Mouse (Mus musculus): ENCODE data around the gene Rnf222. TPM values are rescaled to one million over a fixed set of nuclear protein-coding genes. Genes with fewer than 3 reads are reported as not detected.

Rnf222 gene
- total and polyA plus RNA-seq, 2 experiments from 2014 or later = 0.24 TPM; not detected in 1

DNA sequence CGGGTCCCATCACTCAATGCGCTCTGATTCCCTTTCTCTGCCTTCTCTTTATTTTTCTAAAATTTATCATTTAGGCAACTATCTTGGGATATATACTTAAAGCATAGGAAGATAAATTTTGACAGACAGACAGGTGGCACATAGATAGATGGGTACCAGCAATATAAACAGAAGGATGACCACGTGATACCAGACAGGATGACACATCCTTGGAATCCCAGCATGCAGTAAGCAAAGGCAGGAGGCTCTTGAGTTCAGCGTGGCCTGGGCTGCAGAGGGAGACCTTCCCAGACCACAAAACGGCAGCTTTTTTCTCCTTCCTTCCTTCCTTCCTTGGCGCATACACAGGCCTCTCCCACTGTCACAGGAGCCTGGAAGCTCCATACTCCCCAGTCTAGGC is 9.5 kb downstream of the Rnf222 start:
- Histone ChIP-seq H3K27me3 (ENCODE audit: insufficient read depth, low read length) (no peaks in the 10 kb centered on the region), H3K4me1 (ENCODE audit: insufficient read depth) (no peaks in the 10 kb centered on the region), H3K27ac (ENCODE audit: low read depth, low read length) (no peak overlapping the region), H3K4me3 (ENCODE audit: low read depth, low read length) (no peak overlapping the region), H3K9me3 (ENCODE audit: low read length) (no peaks in the 10 kb centered on the region), H3K9ac (no peak overlapping the region), H3K4me2 (ENCODE audit: low read depth) (no peak overlapping the region), H3K36me3 (ENCODE audit: insufficient read depth) (no peaks in the 10 kb centered on the region)
- TF ChIP-seq CTCF (IDR thresholded peaks at IDR 0.05; ENCODE audit: low read depth) = no peak
- 66% methylated on average over 6 of the region's 6 CpGs for WGBS
- ATAC-seq = no peak
- DNase-seq = no peak

DNA sequence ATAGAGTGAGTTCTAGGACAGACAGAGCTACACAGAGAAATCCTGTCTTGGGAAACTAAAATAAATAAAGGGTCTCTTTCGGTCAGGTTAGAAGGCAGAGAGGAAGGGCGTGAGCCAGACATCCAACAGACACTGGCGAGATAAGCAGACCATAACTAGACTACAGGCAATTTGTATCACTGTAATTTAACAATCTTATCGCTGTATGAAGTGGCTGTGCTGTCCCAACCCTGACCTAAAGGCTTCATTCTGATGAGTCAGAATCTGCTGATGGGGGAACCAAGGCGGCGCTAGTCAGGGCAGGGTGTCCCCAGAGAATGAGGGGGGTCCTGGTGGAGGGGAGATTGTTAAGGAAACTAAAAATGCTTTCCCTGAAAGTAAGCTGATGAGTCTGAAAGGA is 10.4 kb downstream of the Rnf222 start:
- H3K4me2 ChIP-seq (ENCODE audit: low read depth) = no peak overlapping the region
- ATAC-seq = no peak
- TF ChIP-seq CTCF (IDR thresholded peaks at IDR 0.05; ENCODE audit: low read depth) = no peak
- H3K27me3 ChIP-seq (ENCODE audit: insufficient read depth, low read length) = no peaks in the 10 kb centered on the region
- no peaks in the 10 kb centered on the region for H3K4me1 ChIP-seq (ENCODE audit: insufficient read depth)
- 88% methylated on average over 6 of the region's 6 CpGs for WGBS
- no peak overlapping the region for H3K4me3 ChIP-seq (ENCODE audit: low read depth, low read length)
- H3K27ac ChIP-seq (ENCODE audit: low read depth, low read length) = no peak overlapping the region
- no peak for DNase-seq
- no peak overlapping the region for H3K9ac ChIP-seq
- no peaks in the 10 kb centered on the region for H3K9me3 ChIP-seq (ENCODE audit: low read length)
- H3K36me3 ChIP-seq (ENCODE audit: insufficient read depth) = peaks cover 8% of the 10 kb centered on the region

- H3K9me3 ChIP-seq (ENCODE audit: low read length) = no peaks in the 10 kb centered on the region
- 86% methylated on average over 8 of the region's 8 CpGs for WGBS
These were observed 11.5 kb downstream of the Rnf222 start for GRCm38 (mm10) chr11:68899815-68900214.

DNA sequence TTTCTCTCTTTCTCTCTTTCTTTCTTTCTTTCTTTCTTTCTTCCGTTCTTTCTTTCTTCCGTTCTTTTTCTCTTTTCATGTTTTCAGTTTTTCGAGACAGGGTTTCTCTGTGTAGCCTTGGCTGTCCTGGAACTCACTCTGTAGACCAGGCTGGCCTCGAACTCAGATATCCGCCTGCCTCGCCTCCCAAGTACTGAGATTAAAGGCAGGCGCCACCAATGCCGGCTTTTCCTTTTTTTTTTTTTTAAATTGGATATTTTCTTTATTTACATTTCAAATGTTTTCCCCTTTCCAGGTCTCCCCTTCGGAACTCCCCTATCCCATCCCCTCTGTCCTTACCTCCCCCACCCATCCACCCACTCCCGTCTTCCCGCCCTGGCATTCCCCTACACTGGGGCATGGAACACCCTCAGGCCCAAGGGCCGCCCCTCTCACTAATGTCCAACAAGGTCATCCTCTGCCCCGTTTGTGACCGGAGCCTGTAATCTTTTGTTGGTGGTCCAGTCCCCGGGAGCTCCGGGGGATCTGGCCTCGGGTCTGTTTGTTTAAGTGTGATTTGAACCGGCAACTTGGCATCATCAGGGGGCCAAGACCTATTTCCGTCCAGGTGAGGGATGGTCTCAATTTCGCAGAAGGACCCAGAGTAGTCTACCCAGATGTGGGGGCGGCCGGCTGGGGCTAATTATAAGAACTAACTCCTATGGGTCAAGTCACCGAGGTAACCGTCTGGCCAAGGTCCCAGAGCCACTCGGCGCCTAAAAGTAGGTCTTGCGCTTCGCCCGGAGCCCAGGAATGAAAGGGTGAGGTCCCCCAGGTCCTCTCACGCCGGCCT is 12.4 kb downstream of the Rnf222 start:
- no peaks in the 10 kb centered on the region for H3K27me3 ChIP-seq (ENCODE audit: insufficient read depth, low read length)
- no peak overlapping the region for H3K27ac ChIP-seq (ENCODE audit: low read depth, low read length)
- no peak for TF ChIP-seq CTCF (IDR thresholded peaks at IDR 0.05; ENCODE audit: low read depth)
- no peak for DNase-seq
- no peaks in the 10 kb centered on the region for H3K9me3 ChIP-seq (ENCODE audit: low read length)
- H3K4me3 ChIP-seq (ENCODE audit: low read depth, low read length) = peak overlapping the region; percentile 56
- H3K9ac ChIP-seq = peak overlapping the region; percentile 52
- 26% methylated on average over 31 of the region's 31 CpGs for WGBS
- peaks cover 23% of the 10 kb centered on the region for H3K36me3 ChIP-seq (ENCODE audit: insufficient read depth)
- H3K4me1 ChIP-seq (ENCODE audit: insufficient read depth) = no peaks in the 10 kb centered on the region
- no peak for ATAC-seq
- H3K4me2 ChIP-seq (ENCODE audit: low read depth) = peak overlapping the region; percentile 69

More at GRCm38 (mm10) chr11:68899815-68900214, 11.5 kb downstream of the Rnf222 start:
- Histone ChIP-seq H3K4me2 (ENCODE audit: low read depth) (no peak overlapping the region), H3K36me3 (ENCODE audit: insufficient read depth) (peaks cover 16% of the 10 kb centered on the region), H3K27me3 (ENCODE audit: insufficient read depth, low read length) (no peaks in the 10 kb centered on the region), H3K4me3 (ENCODE audit: low read depth, low read length) (no peak overlapping the region), H3K27ac (ENCODE audit: low read depth, low read length) (no peak overlapping the region), H3K9ac (no peak overlapping the region), H3K4me1 (ENCODE audit: insufficient read depth) (no peaks in the 10 kb centered on the region)
- DNase-seq = peak; percentile 7
- no peak for ATAC-seq
- no peak for TF ChIP-seq CTCF (IDR thresholded peaks at IDR 0.05; ENCODE audit: low read depth)

DNA sequence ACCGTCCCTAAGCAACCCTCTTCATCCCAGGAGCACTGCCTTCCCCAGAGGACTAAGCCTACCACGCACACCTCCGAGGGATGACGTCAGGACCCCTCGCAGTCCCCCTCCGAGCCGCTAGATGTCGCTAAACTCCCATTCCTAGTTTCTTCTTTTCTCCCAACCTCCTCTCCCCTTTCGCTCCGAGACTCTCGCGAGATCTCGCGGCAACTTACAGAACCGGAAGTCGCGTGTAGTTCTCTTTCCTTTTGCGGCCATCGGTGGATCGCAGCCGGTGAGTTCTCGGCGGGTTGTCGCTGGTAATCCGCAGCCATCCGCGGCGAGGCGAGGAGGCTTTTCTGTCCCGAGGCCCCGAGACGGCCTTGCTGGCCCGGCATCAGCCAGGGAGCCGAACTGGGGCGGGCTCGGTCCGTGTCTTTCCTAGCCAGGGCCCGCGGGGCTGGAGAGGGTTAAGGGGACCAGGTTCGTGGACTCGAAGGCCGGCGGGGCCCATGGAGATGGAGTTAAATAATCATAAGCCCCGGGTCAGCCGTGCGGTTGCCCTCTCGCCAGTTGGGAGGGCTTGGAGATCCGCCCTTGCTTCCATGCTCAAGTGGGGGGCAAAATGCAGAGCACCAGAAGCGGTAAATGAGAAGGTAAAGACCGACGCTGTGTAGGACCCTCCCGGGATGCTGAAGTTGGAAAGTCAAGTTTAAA is 13.1 kb downstream of the Rnf222 start, which contains the start of gene Rpl26:
Gene Rpl26, plus strand, starts transcription at position 233 of the 696 bp plus-strand sequence.
- Histone ChIP-seq H3K36me3 (ENCODE audit: insufficient read depth) (peaks cover 31% of the 10 kb centered on the region), H3K9me3 (ENCODE audit: low read length) (no peaks in the 10 kb centered on the region), H3K27me3 (ENCODE audit: insufficient read depth, low read length) (no peaks in the 10 kb centered on the region), H3K9ac (peak within 1 kb of the TSS; percentile 89), H3K4me3 (ENCODE audit: low read depth, low read length) (peak within 1 kb of the TSS; percentile 56), H3K27ac (ENCODE audit: low read depth, low read length) (peak within 1 kb of the TSS; percentile 89), H3K4me2 (ENCODE audit: low read depth) (peak within 1 kb of the TSS; percentile 69), H3K4me1 (ENCODE audit: insufficient read depth) (no peaks in the 10 kb centered on the region)
- peak; percentile 93 for ATAC-seq
- DNase-seq = peak; percentile 99
- peak; percentile 99 for TF ChIP-seq CTCF (IDR thresholded peaks at IDR 0.05; ENCODE audit: low read depth)
- under 1% methylated on average over 52 of the region's 52 CpGs for WGBS

DNA sequence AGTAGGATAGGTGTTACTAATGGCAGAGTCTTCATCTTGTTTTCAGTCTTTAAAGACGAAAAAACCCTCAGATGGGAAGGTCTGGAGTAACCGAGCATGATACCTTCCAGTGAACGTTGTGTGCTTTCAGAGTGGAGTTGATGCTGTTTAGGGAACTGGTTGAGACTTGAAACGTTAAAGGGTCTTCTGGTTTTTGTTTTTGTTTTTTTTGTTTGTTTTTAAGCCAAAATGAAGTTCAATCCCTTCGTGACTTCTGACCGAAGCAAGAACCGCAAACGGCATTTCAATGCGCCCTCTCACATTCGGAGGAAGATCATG is 13.7 kb downstream of the Rnf222 start:
- H3K27ac ChIP-seq (ENCODE audit: low read depth, low read length) = peak overlapping the region; percentile 89
- H3K4me2 ChIP-seq (ENCODE audit: low read depth) = peak overlapping the region; percentile 69
- H3K4me1 ChIP-seq (ENCODE audit: insufficient read depth) = no peaks in the 10 kb centered on the region
- H3K9ac ChIP-seq = peak overlapping the region; percentile 89
- no peaks in the 10 kb centered on the region for H3K9me3 ChIP-seq (ENCODE audit: low read length)
- WGBS = 3% methylated on average over 10 of the region's 10 CpGs
- no peaks in the 10 kb centered on the region for H3K27me3 ChIP-seq (ENCODE audit: insufficient read depth, low read length)
- no peak for TF ChIP-seq CTCF (IDR thresholded peaks at IDR 0.05; ENCODE audit: low read depth)
- H3K36me3 ChIP-seq (ENCODE audit: insufficient read depth) = peaks cover 35% of the 10 kb centered on the region
- DNase-seq (peak; percentile 41), ATAC-seq (no peak)
- H3K4me3 ChIP-seq (ENCODE audit: low read depth, low read length) = peak overlapping the region; percentile 56

DNA sequence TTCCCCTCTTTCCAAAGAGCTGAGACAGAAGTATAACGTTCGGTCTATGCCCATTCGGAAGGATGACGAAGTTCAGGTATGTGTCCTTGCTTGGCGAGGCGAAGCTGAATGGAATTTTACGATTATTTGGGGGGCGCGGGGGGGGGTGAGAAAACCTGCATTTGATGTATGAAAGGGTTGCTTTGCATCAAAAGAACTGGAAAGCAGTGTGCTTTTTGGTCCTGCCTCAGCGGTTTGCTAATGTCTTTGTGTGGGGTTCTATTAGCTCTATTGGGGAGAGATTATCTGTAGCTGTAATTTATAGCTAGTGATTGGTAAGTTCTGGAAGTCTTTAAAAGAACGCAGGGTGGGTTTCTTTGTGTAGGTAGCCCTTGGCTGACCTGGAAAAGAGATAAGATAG is 14.0 kb downstream of the Rnf222 start:
- no peak for DNase-seq
- Histone ChIP-seq H3K27me3 (ENCODE audit: insufficient read depth, low read length) (no peaks in the 10 kb centered on the region), H3K4me1 (ENCODE audit: insufficient read depth) (no peaks in the 10 kb centered on the region), H3K4me2 (ENCODE audit: low read depth) (peak overlapping the region; percentile 69), H3K27ac (ENCODE audit: low read depth, low read length) (no peak overlapping the region), H3K9ac (peak overlapping the region; percentile 89), H3K36me3 (ENCODE audit: insufficient read depth) (peaks cover 38% of the 10 kb centered on the region), H3K9me3 (ENCODE audit: low read length) (no peaks in the 10 kb centered on the region), H3K4me3 (ENCODE audit: low read depth, low read length) (peak overlapping the region; percentile 56)
- no peak for TF ChIP-seq CTCF (IDR thresholded peaks at IDR 0.05; ENCODE audit: low read depth)
- ATAC-seq = no peak
- WGBS = 3% methylated on average over 11 of the region's 11 CpGs
